8 mouse cellular contexts compared by ENCODE assay signal in genomic region chr4:150219501-150220292, GRCm38 (mm10). TPM values are rescaled to one million over a fixed set of nuclear protein-coding genes. Genes with fewer than 3 reads are reported as not detected.
A peak's percentile ranks its signal among the peaks of the same experiment; 100 is the strongest.
DNase-seq lines count a peak whose midpoint lies in the region; ATAC-seq lines count a peak whose summit lies in the region.

No protein-coding gene starts in this region.

- no peaks in the 10 kb centered on the region for H3K27me3 ChIP-seq in heart, embryonic 11.5 days (ENCODE audit: control insufficient read depth, insufficient read depth, low read length)

- no peaks in the 10 kb centered on the region; the same call in 1 of the 2 replicates for H3K4me1 ChIP-seq in heart, embryonic 11.5 days (ENCODE audit: control insufficient read depth, insufficient read depth, low read length)

- intact Hi-C loops in left cerebral cortex, postnatal 4 days (cut with DNase I): loop anchor here (10.0 kb wide), 2 partner anchors 45 to 185 kb away; no protein-coding TSS in a partner anchor

- H3K27ac ChIP-seq in heart, embryonic 11.5 days (ENCODE audit: low read depth, low read length): no peak overlapping the region

- H3K4me2 ChIP-seq in heart, embryonic 11.5 days: no peak overlapping the region

- peak; percentile 71 for DNase-seq in heart, postnatal 4 days
- DNase-seq in 3T3-L1 (ENCODE audit: low read depth, low spot score) (peak; percentile 80), ES-CJ7 (ENCODE audit: low read depth, low spot score) (peak; percentile 49)
- peak; percentile 67 for DNase-seq in left cerebral cortex, postnatal 4 days

- 71% methylated on average over 9 of the region's 9 CpGs for WGBS in heart, embryonic 11.5 days (ENCODE audit: insufficient replicate concordance)

- no peak overlapping the region for H3K4me3 ChIP-seq in heart, embryonic 11.5 days (ENCODE audit: low read depth, low read length)

- H3K9me3 ChIP-seq in heart, embryonic 11.5 days (replicated peaks; ENCODE audit: control insufficient read depth, low read length): no peaks in the 10 kb centered on the region

- H3K9ac ChIP-seq in heart, embryonic 11.5 days (ENCODE audit: low read depth, low read length): no peak overlapping the region

- no peak for ATAC-seq in heart, embryonic 11.5 days (replicated peaks; ENCODE audit: insufficient number of reproducible peaks, low FRiP score, low TSS enrichment)
- peak; percentile 61 for ATAC-seq in common myeloid progenitor, adult 5-6 weeks (replicated peaks; ENCODE audit: low read depth, poor library complexity, severe bottlenecking)
- peak; percentile 49; the same call in 1 of the 2 replicates for ATAC-seq in monocyte, adult 5-6 weeks (replicated peaks; ENCODE audit: insufficient number of reproducible peaks, low FRiP score, low TSS enrichment, poor library complexity, severe bottlenecking)
- no peak for ATAC-seq in frontal cortex, adult (ENCODE audit: low TSS enrichment)

- H3K36me3 ChIP-seq in heart, embryonic 11.5 days (ENCODE audit: control insufficient read depth, insufficient read depth, low read length): no peaks in the 10 kb centered on the region

RNA-seq across cellular contexts. Expression of gene Eno1, which starts 16.8 kb away (rescaled TPM):
- 100 to 1,000 TPM; 303 to 307 TPM for total RNA-seq in heart, postnatal 4 days (2021)
- 2,057 and 2,150 TPM in 2 replicates for polyA plus RNA-seq in heart, embryonic 11.5 days (2014; fragmentation: Nextera tagmentation; extraction: Ambion mirVana)
- total RNA-seq in common myeloid progenitor, adult 5-6 weeks (2017): 176 and 200 TPM in 2 replicates
- total RNA-seq in left cerebral cortex, postnatal 4 days (2021): 100 to 1,000 TPM; 204 to 220 TPM
- total RNA-seq in monocyte, adult 5-6 weeks (2017): 240 to 351 TPM (median 288 TPM) in 3 replicates

RNA-seq across cellular contexts. Expression of gene Car6, which starts 18.6 kb away (rescaled TPM):
- total RNA-seq in heart, postnatal 4 days (2021): not detected
- 0.32 TPM in 1 of 2 replicates, not detected in the other for polyA plus RNA-seq in heart, embryonic 11.5 days (2014; fragmentation: Nextera tagmentation; extraction: Ambion mirVana)
- not detected in 2 replicates for total RNA-seq in common myeloid progenitor, adult 5-6 weeks (2017)
- not detected for total RNA-seq in left cerebral cortex, postnatal 4 days (2021)
- not detected in 3 replicates for total RNA-seq in monocyte, adult 5-6 weeks (2017)

Comparison
In these comparisons a context has a peak if more than half of its experiments do, and no peak if none do; other contexts are left out.
1. ATAC-seq: peak in common myeloid progenitor, adult 5-6 weeks (single experiment) and monocyte, adult 5-6 weeks (single experiment); none in heart, embryonic 11.5 days (single experiment) and frontal cortex, adult (single experiment).
2. Peak in every context shown above with its lines, with median percentiles within 50 percentile points of each other: DNase-seq.